Mouse (Mus musculus): Measurements from ENCODE around the gene Shank2. TPM values are rescaled to one million over a fixed set of nuclear protein-coding genes. Genes with fewer than 3 reads are reported as not detected.

Shank2 gene
- polyA plus RNA-seq, 1 experiment from 2014 or later, result 9.7 TPM

- no peaks in the 10 kb centered on the region for H3K36me3 ChIP-seq (ENCODE audit: control insufficient read depth, insufficient read depth)
- H3K27ac ChIP-seq (ENCODE audit: low read length), result peak within 1 kb of the TSS; percentile 68
- H3K9ac ChIP-seq (replicated peaks; ENCODE audit: low read depth, low read length), result peak within 1 kb of the TSS; percentile 96
- H3K9me3 ChIP-seq (ENCODE audit: control insufficient read depth, low read length), result no peaks in the 10 kb centered on the region
- WGBS, result 1% methylated on average over 30 of the region's 30 CpGs
- H3K27me3 ChIP-seq (replicated peaks; ENCODE audit: control insufficient read depth, insufficient read depth, low read length), result no peaks in the 10 kb centered on the region
- peak within 1 kb of the TSS; percentile 89 for H3K4me2 ChIP-seq (ENCODE audit: low read length)
- peak within 1 kb of the TSS; percentile 99 for H3K4me3 ChIP-seq (replicated peaks; ENCODE audit: low read length)
- peak; percentile 98 for ATAC-seq
- peaks cover 19% of the 10 kb centered on the region for H3K4me1 ChIP-seq (replicated peaks; ENCODE audit: control insufficient read depth, insufficient read depth, low read length)
Observed at GRCm38 (mm10) chr7:144470545-144471059, 468.9 kb downstream of the Shank2 start, which contains the start of gene Cttn. TSS of gene Cttn (minus strand) at chr7:144471009.

DNA sequence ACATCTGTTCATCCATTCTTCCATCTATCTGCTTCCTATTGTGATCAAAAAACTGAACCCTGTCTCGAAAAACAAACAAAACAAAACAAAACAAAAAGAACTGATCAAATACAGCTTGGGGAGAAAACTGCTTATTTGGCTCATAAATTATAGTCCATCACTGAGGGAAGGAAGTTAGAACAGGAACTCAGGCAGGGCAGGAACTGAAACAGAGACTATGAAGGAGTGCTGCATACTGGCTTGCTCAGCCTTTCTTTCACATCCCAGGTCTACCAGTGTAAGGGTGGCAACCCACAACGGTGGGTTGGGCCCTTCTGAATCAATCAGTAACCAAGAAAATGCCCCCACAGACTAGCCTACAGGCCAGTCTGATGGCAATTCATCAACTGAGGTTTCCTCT lies 469.4 kb downstream of the Shank2 start:
- Histone ChIP-seq H3K4me1 (replicated peaks; ENCODE audit: control insufficient read depth, insufficient read depth, low read length) (peaks cover 19% of the 10 kb centered on the region), H3K9ac (replicated peaks; ENCODE audit: low read depth, low read length) (peak overlapping the region; percentile 96), H3K4me3 (replicated peaks; ENCODE audit: low read length) (peak overlapping the region; percentile 99), H3K9me3 (ENCODE audit: control insufficient read depth, low read length) (no peaks in the 10 kb centered on the region), H3K36me3 (ENCODE audit: control insufficient read depth, insufficient read depth) (no peaks in the 10 kb centered on the region), H3K27ac (ENCODE audit: low read length) (peak overlapping the region; percentile 68), H3K27me3 (replicated peaks; ENCODE audit: control insufficient read depth, insufficient read depth, low read length) (no peaks in the 10 kb centered on the region), H3K4me2 (ENCODE audit: low read length) (peak overlapping the region; percentile 89)
- WGBS, result 84% methylated on average over 2 of the region's 2 CpGs
- no peak for ATAC-seq

DNA sequence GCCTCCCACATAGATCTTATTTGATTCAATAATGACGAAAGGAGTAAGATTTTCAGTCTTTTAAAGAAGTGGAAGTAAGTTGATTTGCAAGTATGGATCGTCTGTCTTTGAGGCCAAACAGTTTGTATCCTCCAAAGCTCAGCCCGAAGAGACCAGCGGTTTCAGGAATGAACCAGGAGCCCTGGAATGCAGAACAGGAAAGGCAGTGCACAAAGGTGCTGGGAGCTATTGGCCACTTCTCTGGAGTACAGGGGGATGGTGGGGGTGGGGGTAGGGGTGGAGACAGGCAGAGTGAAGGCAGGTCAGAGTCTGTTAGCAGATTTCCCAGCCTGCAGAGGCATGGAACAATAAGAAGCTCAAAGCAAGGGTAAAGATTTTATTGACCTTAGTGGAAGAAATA lies 471.8 kb downstream of the Shank2 start:
- H3K9ac ChIP-seq (replicated peaks; ENCODE audit: low read depth, low read length), result no peak overlapping the region
- H3K36me3 ChIP-seq (ENCODE audit: control insufficient read depth, insufficient read depth), result peaks cover 6% of the 10 kb centered on the region
- H3K27me3 ChIP-seq (replicated peaks; ENCODE audit: control insufficient read depth, insufficient read depth, low read length), result no peaks in the 10 kb centered on the region
- no peak overlapping the region for H3K4me3 ChIP-seq (replicated peaks; ENCODE audit: low read length)
- no peaks in the 10 kb centered on the region for H3K9me3 ChIP-seq (ENCODE audit: control insufficient read depth, low read length)
- H3K4me2 ChIP-seq (ENCODE audit: low read length), result no peak overlapping the region
- 76% methylated on average over 4 of the region's 4 CpGs for WGBS
- H3K4me1 ChIP-seq (replicated peaks; ENCODE audit: control insufficient read depth, insufficient read depth, low read length), result peaks cover 19% of the 10 kb centered on the region
- no peak overlapping the region for H3K27ac ChIP-seq (ENCODE audit: low read length)
- ATAC-seq, result no peak

Small RNAs within 50 kb of the gene (microRNA-seq; reads per million reads assigned to microRNA genes)
- gene Mir3105, result 7.1 reads per million, percentile 25 among the genes with 10 or more reads in this experiment

Other genes with a start within 250 kb of the Shank2 start
- 34.0 and 35.8 TPM in 2 replicates for gene Osbpl5, start 244.9 kb upstream of the Shank2 start, polyA plus RNA-seq (2015; fragmentation: Nextera tagmentation; extraction: Ambion mirVana)
- gene Mrgprg, start 234.9 kb upstream of the Shank2 start, polyA plus RNA-seq (2015; fragmentation: Nextera tagmentation; extraction: Ambion mirVana), result not detected in 2 replicates
- gene Mrgpre, start 217.4 kb upstream of the Shank2 start, polyA plus RNA-seq (2015; fragmentation: Nextera tagmentation; extraction: Ambion mirVana), result 4.0 and 5.8 TPM in 2 replicates
- gene Nadsyn1, start 179.1 kb upstream of the Shank2 start, polyA plus RNA-seq (2015; fragmentation: Nextera tagmentation; extraction: Ambion mirVana), result 5.7 and 6.1 TPM in 2 replicates
- 51.8 and 61.8 TPM in 2 replicates for gene Dhcr7, start 178.8 kb upstream of the Shank2 start, polyA plus RNA-seq (2015; fragmentation: Nextera tagmentation; extraction: Ambion mirVana)
- gene Gm498, start 135.1 kb upstream of the Shank2 start, polyA plus RNA-seq (2015; fragmentation: Nextera tagmentation; extraction: Ambion mirVana), result not detected in 2 replicates